Mouse (Mus musculus): ENCODE measurements around the gene Hmgb1.

GRCm38 (mm10) chr5:149224666-149225065 is 40.4 kb upstream of the Hmgb1 start:
- no peak for TF ChIP-seq POLR2A (IDR thresholded peaks at IDR 0.05; ENCODE audit: borderline replicate concordance, extremely low read depth, insufficient read depth, insufficient read length, poor library complexity, severe bottlenecking)
- TF ChIP-seq CTCF (IDR thresholded peaks at IDR 0.05; ENCODE audit: borderline replicate concordance, extremely low read depth, insufficient read depth, insufficient read length), result no peak
